Mouse (Mus musculus): ENCODE measurements around the gene Fdxr.

- no peak for TF ChIP-seq CTCF (IDR thresholded peaks at IDR 0.05; ENCODE audit: low read depth)
- no peak for TF ChIP-seq EP300 (IDR thresholded peaks at IDR 0.05; ENCODE audit: low read depth)
Observed at GRCm38 (mm10) chr11:115257775-115258510, 18.9 kb downstream of the Fdxr start.

Data from liver, embryonic 14.5 days (tissue).